Mouse (Mus musculus): ENCODE measurements around the gene Tepsin. TPM values are rescaled to one million over a fixed set of nuclear protein-coding genes. Genes with fewer than 3 reads are reported as not detected.

Gene Tepsin
- polyA plus RNA-seq, 1 experiment from 2014 or later: 20.8 TPM

GRCm38 (mm10) chr11:120072986-120073647 is 25.4 kb downstream of the Tepsin start:
- ATAC-seq (ENCODE audit: insufficient number of reproducible peaks, low FRiP score, low TSS enrichment, low read depth): no peak
- no peak overlapping the region for H3K27ac ChIP-seq (replicated peaks)
- H3K36me3 ChIP-seq: peaks cover 81% of the 10 kb centered on the region
- H3K27me3 ChIP-seq: no peaks in the 10 kb centered on the region
- H3K4me1 ChIP-seq: peaks cover 3% of the 10 kb centered on the region; the same call in 1 of the 2 replicates
- H3K4me3 ChIP-seq (replicated peaks): no peak overlapping the region
- H3K9me3 ChIP-seq (replicated peaks): no peaks in the 10 kb centered on the region
- H3K9ac ChIP-seq: no peak overlapping the region
- WGBS: 88% methylated on average over 9 of the region's 9 CpGs
- no peak overlapping the region for H3K4me2 ChIP-seq (replicated peaks)

- Histone ChIP-seq H3K27ac (replicated peaks) (no peak overlapping the region), H3K9me3 (replicated peaks) (no peaks in the 10 kb centered on the region), H3K4me3 (replicated peaks) (no peak overlapping the region), H3K36me3 (peaks cover 89% of the 10 kb centered on the region), H3K4me2 (replicated peaks) (no peak overlapping the region), H3K4me1 (peaks cover 3% of the 10 kb centered on the region; the same call in 1 of the 2 replicates), H3K27me3 (no peaks in the 10 kb centered on the region), H3K9ac (no peak overlapping the region)
- no peak for ATAC-seq (ENCODE audit: insufficient number of reproducible peaks, low FRiP score, low TSS enrichment, low read depth)
- WGBS: 65% methylated on average over 7 of the region's 7 CpGs
Measured at GRCm38 (mm10) chr11:120071731-120072320, 26.7 kb downstream of the Tepsin start.

GRCm38 (mm10) chr11:120071065-120071464 is 27.5 kb downstream of the Tepsin start:
- Histone ChIP-seq H3K4me3 (replicated peaks) (no peak overlapping the region), H3K36me3 (peaks cover 88% of the 10 kb centered on the region)

GRCm38 (mm10) chr11:120070286-120070930 is 28.1 kb downstream of the Tepsin start:
- Histone ChIP-seq H3K36me3 (peaks cover 88% of the 10 kb centered on the region), H3K9ac (no peak overlapping the region)
- WGBS: 87% methylated on average over 27 of the region's 27 CpGs

More at GRCm38 (mm10) chr11:120071065-120071464, 27.5 kb downstream of the Tepsin start:
- H3K9me3 ChIP-seq (replicated peaks): no peaks in the 10 kb centered on the region
- H3K4me2 ChIP-seq (replicated peaks): no peak overlapping the region
- H3K27me3 ChIP-seq: no peaks in the 10 kb centered on the region
- no peak overlapping the region for H3K27ac ChIP-seq (replicated peaks)
- H3K4me1 ChIP-seq: peaks cover 3% of the 10 kb centered on the region; the same call in 1 of the 2 replicates
- WGBS: 50% methylated on average over 12 of the region's 12 CpGs
- no peak for ATAC-seq (ENCODE audit: insufficient number of reproducible peaks, low FRiP score, low TSS enrichment, low read depth)
- H3K9ac ChIP-seq: no peak overlapping the region

GRCm38 (mm10) chr11:120069261-120069660 is 29.3 kb downstream of the Tepsin start:
- ATAC-seq (ENCODE audit: insufficient number of reproducible peaks, low FRiP score, low TSS enrichment, low read depth): no peak
- H3K4me3 ChIP-seq (replicated peaks): no peak overlapping the region
- no peaks in the 10 kb centered on the region for H3K9me3 ChIP-seq (replicated peaks)
- no peak overlapping the region for H3K4me2 ChIP-seq (replicated peaks)
- WGBS: 33% methylated on average over 11 of the region's 11 CpGs
- no peak overlapping the region for H3K9ac ChIP-seq
- H3K27ac ChIP-seq (replicated peaks): no peak overlapping the region
- peaks cover 7% of the 10 kb centered on the region; the same call in 1 of the 2 replicates for H3K4me1 ChIP-seq
- no peaks in the 10 kb centered on the region for H3K27me3 ChIP-seq
- H3K36me3 ChIP-seq: peaks cover 93% of the 10 kb centered on the region

More at GRCm38 (mm10) chr11:120070286-120070930, 28.1 kb downstream of the Tepsin start:
- ATAC-seq (ENCODE audit: insufficient number of reproducible peaks, low FRiP score, low TSS enrichment, low read depth): no peak
- H3K4me3 ChIP-seq (replicated peaks): no peak overlapping the region
- H3K27me3 ChIP-seq: no peaks in the 10 kb centered on the region
- H3K4me2 ChIP-seq (replicated peaks): no peak overlapping the region
- peaks cover 4% of the 10 kb centered on the region; the same call in 1 of the 2 replicates for H3K4me1 ChIP-seq
- no peak overlapping the region for H3K27ac ChIP-seq (replicated peaks)
- no peaks in the 10 kb centered on the region for H3K9me3 ChIP-seq (replicated peaks)

GRCm38 (mm10) chr11:120067834-120068233 is 30.7 kb downstream of the Tepsin start:
- no peaks in the 10 kb centered on the region for H3K9me3 ChIP-seq (replicated peaks)
- no peak for ATAC-seq (ENCODE audit: insufficient number of reproducible peaks, low FRiP score, low TSS enrichment, low read depth)
- H3K9ac ChIP-seq: no peak overlapping the region
- H3K27me3 ChIP-seq: no peaks in the 10 kb centered on the region
- peaks cover 7% of the 10 kb centered on the region; the same call in 1 of the 2 replicates for H3K4me1 ChIP-seq
- H3K4me3 ChIP-seq (replicated peaks): no peak overlapping the region
- WGBS: 56% methylated on average over 17 of the region's 17 CpGs
- peaks cover 88% of the 10 kb centered on the region for H3K36me3 ChIP-seq
- H3K27ac ChIP-seq (replicated peaks): no peak overlapping the region
- no peak overlapping the region for H3K4me2 ChIP-seq (replicated peaks)

- H3K27me3 ChIP-seq: no peaks in the 10 kb centered on the region
Measured at GRCm38 (mm10) chr11:120065291-120065690, 33.2 kb downstream of the Tepsin start.

GRCm38 (mm10) chr11:120064668-120065040 is 33.9 kb downstream of the Tepsin start:
- Histone ChIP-seq H3K4me2 (replicated peaks) (no peak overlapping the region), H3K4me1 (peaks cover 7% of the 10 kb centered on the region; the same call in 1 of the 2 replicates), H3K9ac (no peak overlapping the region), H3K9me3 (replicated peaks) (no peaks in the 10 kb centered on the region), H3K36me3 (peaks cover 58% of the 10 kb centered on the region), H3K27ac (replicated peaks) (no peak overlapping the region), H3K27me3 (no peaks in the 10 kb centered on the region), H3K4me3 (replicated peaks) (no peak overlapping the region)
- ATAC-seq (ENCODE audit: insufficient number of reproducible peaks, low FRiP score, low TSS enrichment, low read depth): no peak
- WGBS: 91% methylated on average over 11 of the region's 11 CpGs

More at GRCm38 (mm10) chr11:120065291-120065690, 33.2 kb downstream of the Tepsin start:
- peaks cover 63% of the 10 kb centered on the region for H3K36me3 ChIP-seq
- H3K4me2 ChIP-seq (replicated peaks): no peak overlapping the region
- H3K4me1 ChIP-seq: peaks cover 7% of the 10 kb centered on the region; the same call in 1 of the 2 replicates
- WGBS: 41% methylated on average over 10 of the region's 10 CpGs
- H3K9ac ChIP-seq: no peak overlapping the region; the same call in 1 of the 2 replicates
- H3K9me3 ChIP-seq (replicated peaks): no peaks in the 10 kb centered on the region
- H3K27ac ChIP-seq (replicated peaks): no peak overlapping the region
- ATAC-seq (ENCODE audit: insufficient number of reproducible peaks, low FRiP score, low TSS enrichment, low read depth): no peak
- no peak overlapping the region for H3K4me3 ChIP-seq (replicated peaks)

- Histone ChIP-seq H3K27ac (replicated peaks) (no peak overlapping the region), H3K9me3 (replicated peaks) (no peaks in the 10 kb centered on the region), H3K4me3 (replicated peaks) (no peak overlapping the region), H3K9ac (no peak overlapping the region), H3K4me2 (replicated peaks) (no peak overlapping the region), H3K36me3 (peaks cover 52% of the 10 kb centered on the region), H3K27me3 (no peaks in the 10 kb centered on the region), H3K4me1 (peaks cover 7% of the 10 kb centered on the region; the same call in 1 of the 2 replicates)
- ATAC-seq (ENCODE audit: insufficient number of reproducible peaks, low FRiP score, low TSS enrichment, low read depth): no peak
- WGBS: 85% methylated on average over 13 of the region's 13 CpGs
Measured at GRCm38 (mm10) chr11:120064006-120064667, 34.4 kb downstream of the Tepsin start.

GRCm38 (mm10) chr11:120063326-120063725 is 35.2 kb downstream of the Tepsin start:
- Histone ChIP-seq H3K27me3 (no peaks in the 10 kb centered on the region), H3K4me3 (replicated peaks) (no peak overlapping the region), H3K9ac (no peak overlapping the region), H3K4me2 (replicated peaks) (no peak overlapping the region), H3K4me1 (peaks cover 7% of the 10 kb centered on the region; the same call in 1 of the 2 replicates), H3K9me3 (replicated peaks) (no peaks in the 10 kb centered on the region), H3K36me3 (peaks cover 46% of the 10 kb centered on the region), H3K27ac (replicated peaks) (no peak overlapping the region)
- ATAC-seq (ENCODE audit: insufficient number of reproducible peaks, low FRiP score, low TSS enrichment, low read depth): no peak
- 89% methylated on average over 5 of the region's 5 CpGs for WGBS

GRCm38 (mm10) chr11:120060634-120061033 is 37.9 kb downstream of the Tepsin start:
- WGBS: 74% methylated on average over 8 of the region's 8 CpGs
- Histone ChIP-seq H3K36me3 (peaks cover 22% of the 10 kb centered on the region), H3K9me3 (replicated peaks) (no peaks in the 10 kb centered on the region), H3K4me3 (replicated peaks) (no peak overlapping the region), H3K4me1 (peaks cover 7% of the 10 kb centered on the region; the same call in 1 of the 2 replicates), H3K4me2 (replicated peaks) (no peak overlapping the region), H3K27me3 (no peaks in the 10 kb centered on the region), H3K9ac (no peak overlapping the region), H3K27ac (replicated peaks) (no peak overlapping the region)
- no peak for ATAC-seq (ENCODE audit: insufficient number of reproducible peaks, low FRiP score, low TSS enrichment, low read depth)
